Mouse (Mus musculus) left cerebral cortex, adult 2 months (tissue): Measurements from ENCODE around the gene Foxa1. TPM values are rescaled to one million over a fixed set of nuclear protein-coding genes. Genes with fewer than 3 reads are reported as not detected.

Source experiments
- DNase-seq, 2 experiments: peaks; one replicate each; pipeline ENCODE4 v3.0.0; 2021 to 2022; ENCODE audit warnings: low spot score in 2 of 2, mixed read lengths in 1 of 2; ENCODE audit errors: extremely low spot score in 1 of 2
- H3K27ac ChIP-seq: fragments of 200-600 bp; 2 replicates; pipeline ENCODE4 v1.8.1; 2022
- H3K4me3 ChIP-seq: fragments of 200-600 bp; 2 replicates; pipeline ENCODE4 v1.8.1; 2022
- CTCF ChIP-seq: fragments of 200-600 bp; IDR thresholded peaks from 2 replicates; pipeline ENCODE4 v1.8.1; 2022; ENCODE audit warnings: antibody characterized with exemption, mild to moderate bottlenecking, moderate library complexity
- intact Hi-C: fragments of 180-260 bp; cut with DNase I; formaldehyde crosslinking; loops from one replicate; pipeline ENCODE4 v1.15.1; 2025
- total RNA-seq, 2 experiments: library from RNA; stranded (reverse); gene quantifications; 2 replicates each; pipeline ENCODE4 v1.2.3; 2021

Foxa1 gene
- total RNA-seq, 2 experiments from 2014 or later: not detected

DNA sequence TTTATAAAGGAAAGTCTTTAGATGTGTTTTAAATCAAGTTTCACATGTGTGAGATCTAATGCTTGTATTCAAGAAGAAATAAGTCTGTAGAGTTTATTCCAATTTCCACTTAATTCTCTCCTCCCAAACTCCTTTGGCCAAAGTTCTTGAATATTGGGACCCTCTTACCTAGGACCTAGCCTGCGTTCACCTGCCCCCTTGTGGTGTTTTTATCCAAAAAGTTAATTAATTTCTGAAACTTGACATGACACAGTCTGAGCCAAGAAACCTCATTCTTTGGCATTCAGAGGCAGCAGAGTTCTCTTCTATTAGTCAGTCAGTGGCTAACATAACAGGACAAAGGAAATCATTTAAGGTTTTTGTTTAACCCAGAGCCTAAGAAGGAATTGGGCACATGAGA is 32.2 kb downstream of the Foxa1 start:
- H3K27ac ChIP-seq: no peak overlapping the region
- TF ChIP-seq CTCF: no peak; the same call in 1 of the 2 replicates
- intact Hi-C loops: loop anchor here (10.0 kb wide), 1 partner anchor 230 kb away; no protein-coding TSS in a partner anchor
- no peak for DNase-seq
- H3K4me3 ChIP-seq: no peak overlapping the region

- no peak overlapping the region for H3K27ac ChIP-seq
These were observed 35.2 kb downstream of the Foxa1 start for GRCm38 (mm10) chr12:57511560-57511959.

DNA sequence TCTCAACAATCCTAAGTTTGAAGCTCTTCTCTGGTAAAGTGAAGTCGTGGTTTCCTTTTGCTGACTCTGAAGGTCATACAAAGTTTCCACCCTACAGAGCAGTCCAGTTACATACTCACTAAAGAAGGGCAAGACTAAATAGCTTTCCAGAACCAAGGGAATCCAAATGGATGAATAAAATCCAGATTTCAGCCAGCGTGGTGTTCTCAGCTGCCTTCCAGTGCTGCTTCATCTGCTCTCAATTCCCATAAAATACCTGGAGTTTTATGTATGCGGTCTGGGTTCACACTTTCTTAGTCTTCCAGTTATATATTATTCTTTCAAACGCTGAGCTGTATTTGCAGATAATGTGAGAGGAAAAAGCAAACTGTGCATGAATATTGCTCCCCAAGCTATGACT is 35.6 kb downstream of the Foxa1 start:
- Histone ChIP-seq H3K27ac (no peak overlapping the region), H3K4me3 (no peak overlapping the region)
- intact Hi-C loops: loop anchor here (10.0 kb wide), 1 partner anchor 226 kb away; no protein-coding TSS in a partner anchor
- DNase-seq: no peak
- no peak for TF ChIP-seq CTCF

More at GRCm38 (mm10) chr12:57511560-57511959, 35.2 kb downstream of the Foxa1 start:
- no peak for DNase-seq
- TF ChIP-seq CTCF: no peak
- no peak overlapping the region for H3K4me3 ChIP-seq
- intact Hi-C loops: loop anchor here (10.0 kb wide), 1 partner anchor 227 kb away; no protein-coding TSS in a partner anchor

DNA sequence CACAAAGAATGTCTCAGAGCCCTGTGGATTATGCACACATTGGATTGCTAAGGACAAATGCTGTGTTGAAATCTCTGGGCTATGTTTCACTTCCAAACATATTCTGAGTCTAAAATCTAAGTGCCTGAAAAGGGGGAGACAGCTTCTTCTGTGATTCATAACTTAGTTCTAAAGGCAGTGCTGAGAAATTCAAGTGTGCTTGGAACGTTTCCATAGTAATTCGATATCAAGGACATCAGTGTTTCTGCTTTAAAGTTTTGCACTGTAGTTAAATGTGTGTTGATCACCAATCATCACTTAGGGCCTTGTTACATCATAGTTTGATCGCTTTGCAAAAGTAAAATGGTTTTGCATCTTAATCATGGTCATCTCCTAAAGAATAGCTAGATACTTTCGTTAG is 37.0 kb downstream of the Foxa1 start:
- H3K4me3 ChIP-seq: no peak overlapping the region
- no peak for TF ChIP-seq CTCF

DNA sequence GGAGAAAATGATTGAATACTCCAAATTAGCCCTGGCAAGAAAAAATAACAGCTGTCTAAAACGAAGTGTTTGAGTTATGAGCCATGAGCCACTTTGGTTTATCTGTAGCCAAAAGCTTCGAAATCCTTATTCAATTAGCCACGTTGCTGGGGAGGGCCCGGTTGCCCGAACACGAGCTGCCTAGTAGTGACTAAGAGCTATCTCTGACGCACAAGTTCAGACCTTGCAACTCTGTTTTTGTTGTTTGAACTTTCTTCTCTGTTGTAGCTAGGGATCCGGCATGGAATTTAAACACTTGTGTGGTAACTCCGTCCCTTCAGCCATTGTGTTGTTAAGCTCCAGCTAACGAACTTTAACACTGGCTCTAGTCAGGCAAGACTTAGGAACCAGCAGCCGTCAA is 37.8 kb downstream of the Foxa1 start:
- Histone ChIP-seq H3K27ac (no peak overlapping the region), H3K4me3 (no peak overlapping the region)
- no peak for DNase-seq
- TF ChIP-seq CTCF: no peak
- intact Hi-C loops: no loop called here

More for the DNA sequence above, 37.0 kb downstream of the Foxa1 start:
- no peak overlapping the region for H3K27ac ChIP-seq
- intact Hi-C loops: loop anchor here (10.0 kb wide), 1 partner anchor 225 kb away; no protein-coding TSS in a partner anchor
- no peak for DNase-seq

GRCm38 (mm10) chr12:57505329-57505728 is 41.4 kb downstream of the Foxa1 start:
- DNase-seq: no peak
- intact Hi-C loops: no loop called here
- no peak overlapping the region for H3K4me3 ChIP-seq
- no peak for TF ChIP-seq CTCF
- no peak overlapping the region for H3K27ac ChIP-seq

DNA sequence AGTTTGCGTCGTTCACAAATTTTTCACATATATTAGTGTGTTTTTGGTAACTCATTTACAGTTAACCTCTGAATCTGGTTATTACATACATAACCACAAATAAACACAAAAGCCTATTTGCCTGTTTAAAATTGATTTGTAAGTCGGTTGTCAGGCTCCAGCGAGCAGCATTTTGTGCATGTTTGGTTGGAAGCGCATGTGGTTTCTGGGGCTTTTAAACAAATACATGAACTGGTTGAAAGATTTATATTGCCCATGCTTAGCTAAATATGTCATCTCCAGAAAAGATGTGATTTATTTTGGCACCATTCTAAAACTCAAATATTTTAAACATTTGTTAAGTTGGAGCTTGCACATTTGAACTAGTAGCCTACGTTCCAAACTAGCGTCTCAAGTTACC is 46.5 kb downstream of the Foxa1 start:
- no peak overlapping the region for H3K27ac ChIP-seq
- intact Hi-C loops: no loop called here
- no peak for DNase-seq
- TF ChIP-seq CTCF: no peak
- H3K4me3 ChIP-seq: no peak overlapping the region

- intact Hi-C loops: no loop called here
- DNase-seq: no peak
- H3K4me3 ChIP-seq: no peak overlapping the region
These were observed 50.2 kb downstream of the Foxa1 start for GRCm38 (mm10) chr12:57496347-57497119.

More at GRCm38 (mm10) chr12:57496347-57497119, 50.2 kb downstream of the Foxa1 start:
- no peak for TF ChIP-seq CTCF
- no peak overlapping the region for H3K27ac ChIP-seq

Other genes starting within 250 kb of the Foxa1 start
- gene Ttc6, start 17.2 kb upstream of the Foxa1 start, total RNA-seq: under 1 TPM in 1 of 2 experiments, not detected in 1; 0.05 TPM